Mouse (Mus musculus): ENCODE results near the gene Phactr2.

GRCm38 (mm10) chr10:13424508-13424907 lies 49.7 kb downstream of the Phactr2 start:
- TF ChIP-seq CTCF (IDR thresholded peaks at IDR 0.05; ENCODE audit: low read depth, low read length) (no peak), GATA1 (IDR thresholded peaks at IDR 0.05; ENCODE audit: borderline replicate concordance, low read length) (no peak), POLR2AphosphoS5 (IDR thresholded peaks at IDR 0.05; ENCODE audit: insufficient replicate concordance, low read depth, low read length) (no peak), TAL1 (conservative IDR thresholded peaks at IDR 0.05; ENCODE audit: low read depth, low read length) (no peak)
